Mouse (Mus musculus): Measurements from ENCODE around the gene Mecom. TPM values are rescaled to one million over a fixed set of nuclear protein-coding genes. Genes with fewer than 3 reads are reported as not detected.
"Not testable (repeated sequence)": the region's sequence is repeated elsewhere in the genome, so short reads cannot be mapped to it uniquely, and the experiment has no call there.

Gene Mecom
- 10 to 100 TPM; 14.7 to 41.9 TPM for total RNA-seq (2021)
- long read RNA-seq, experiment 1, partial matches to known transcripts = 3 of 6 reads
- long read RNA-seq, experiment 1, other reads (novel, unspliced or antisense) = 3 of 6 reads
- long read RNA-seq, experiment 2, partial matches to known transcripts = 3 of 11 reads
- long read RNA-seq, experiment 2, other reads (novel, unspliced or antisense) = 7 of 11 reads

- DNase-seq (ENCODE audit: low spot score in 2 of 2) = no peak
Observed at GRCm38 (mm10) chr3:30547908-30548307, at the start of gene Mecom. TSS of gene Mecom (minus strand) at chr3:30548008.

DNA sequence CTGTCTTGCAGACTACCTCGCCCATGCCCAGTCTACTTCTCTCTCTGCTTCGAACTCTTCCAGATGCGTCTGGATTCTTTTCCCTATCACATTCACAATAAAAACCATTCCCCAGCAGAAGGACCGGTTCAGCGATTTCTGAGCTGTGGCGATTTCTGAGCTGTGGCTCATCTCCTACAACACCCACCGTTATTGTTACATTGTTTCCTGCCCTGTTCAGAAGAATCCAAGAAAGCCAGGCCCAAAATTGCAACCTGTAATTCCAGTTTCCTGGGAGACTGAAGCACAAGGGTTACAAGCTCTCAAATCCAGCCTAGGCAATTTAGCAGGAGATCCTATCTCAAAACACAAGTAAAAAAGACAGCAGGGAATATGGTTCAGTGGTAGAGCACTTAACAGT, 49.5 kb upstream of the Mecom start:
- no peak for DNase-seq (ENCODE audit: low spot score in 2 of 2)

DNA sequence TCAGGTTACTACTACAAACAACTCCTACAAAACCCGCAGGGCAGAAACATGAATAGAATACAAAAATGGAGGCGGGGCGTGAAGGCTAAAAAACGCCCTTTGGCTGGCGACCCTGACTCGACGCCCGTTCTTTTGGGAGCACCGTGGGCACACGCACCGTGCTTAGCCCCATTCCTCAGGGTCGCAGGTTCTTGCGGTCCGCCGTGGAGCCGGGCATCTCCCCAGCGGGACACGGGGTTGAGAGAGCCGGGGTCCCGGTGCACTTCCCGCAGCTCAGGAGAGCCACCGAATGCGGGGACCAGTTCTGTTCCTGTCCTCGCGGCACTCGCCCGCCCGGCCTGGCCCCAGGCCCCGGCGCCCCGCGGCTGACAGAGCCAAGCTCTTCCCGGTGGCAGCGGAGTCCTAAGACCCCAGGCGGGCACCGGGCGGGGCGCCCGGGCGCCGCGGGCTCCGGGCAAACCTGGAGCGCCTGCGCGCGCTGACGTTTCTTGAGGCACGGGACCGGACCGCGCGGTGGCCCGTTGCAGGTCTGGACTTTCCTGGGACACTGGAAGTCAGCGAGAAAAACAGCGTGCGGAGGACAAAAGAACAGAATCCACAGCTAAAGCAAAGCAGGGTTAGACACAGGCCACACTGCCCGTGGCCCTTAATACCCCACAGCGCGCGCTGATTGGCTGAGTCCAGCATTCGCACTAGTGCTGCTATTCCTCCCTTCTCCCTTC, 47.5 kb upstream of the Mecom start:
- DNase-seq (ENCODE audit: low spot score in 2 of 2) = peak in 1 of 2 experiments; percentile 4

DNA sequence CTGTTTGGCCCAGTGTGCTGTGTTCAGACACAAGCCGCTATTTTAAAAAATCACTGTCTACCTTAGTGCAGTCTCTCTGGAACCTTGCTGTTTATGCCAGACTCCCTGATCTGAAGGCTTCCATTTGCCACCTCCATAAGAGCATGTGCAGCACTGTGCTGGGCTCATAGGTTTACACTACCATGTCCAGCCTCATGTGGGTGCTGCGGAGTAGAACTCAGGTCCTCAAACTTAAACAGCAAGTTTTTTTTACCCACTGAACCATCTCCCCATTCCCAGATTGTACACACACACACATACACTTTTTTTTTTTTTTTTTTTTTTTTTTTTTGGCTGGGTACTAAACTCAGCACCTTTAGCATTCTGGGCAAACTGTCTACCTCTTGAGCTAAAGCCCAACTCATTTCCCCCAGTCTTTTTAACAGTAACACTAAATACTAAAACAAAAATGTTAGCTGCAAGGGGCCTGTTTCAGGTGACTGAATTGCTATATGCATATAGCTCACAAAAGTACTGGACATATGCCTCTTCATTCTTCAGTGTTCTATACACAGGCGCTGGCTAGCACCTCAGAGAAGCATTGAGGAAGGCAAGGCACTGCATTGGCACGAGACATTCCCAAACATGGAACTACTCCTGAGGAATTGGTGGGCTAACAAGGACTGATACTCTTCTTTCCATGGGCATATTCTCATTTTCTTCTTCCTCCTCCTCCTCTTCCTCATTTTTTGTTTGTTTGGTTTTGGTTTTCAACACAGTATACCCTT, 46.1 kb upstream of the Mecom start:
- no peak for DNase-seq (ENCODE audit: low spot score in 2 of 2)

- no peak for DNase-seq (ENCODE audit: low spot score in 2 of 2)
Observed at GRCm38 (mm10) chr3:30592418-30592853, 44.6 kb upstream of the Mecom start.

GRCm38 (mm10) chr3:30588865-30589264, 41.1 kb upstream of the Mecom start:
- no peak for DNase-seq (ENCODE audit: low spot score in 2 of 2)

GRCm38 (mm10) chr3:30573549-30573948, 25.7 kb upstream of the Mecom start:
- no peak for DNase-seq (ENCODE audit: low spot score in 2 of 2)

GRCm38 (mm10) chr3:30566333-30566732, 18.5 kb upstream of the Mecom start:
- not testable (repeated sequence) for DNase-seq (ENCODE audit: low spot score in 2 of 2)

GRCm38 (mm10) chr3:30560677-30561314, 13.0 kb upstream of the Mecom start:
- DNase-seq (ENCODE audit: low spot score in 2 of 2) = no peak

GRCm38 (mm10) chr3:30553741-30554140, 5.9 kb upstream of the Mecom start:
- no peak for DNase-seq (ENCODE audit: low spot score in 2 of 2)

- no peak for DNase-seq (ENCODE audit: low spot score in 2 of 2)
Observed at GRCm38 (mm10) chr3:30550218-30550617, 2.4 kb upstream of the Mecom start.

GRCm38 (mm10) chr3:30548928-30549327, 1.1 kb upstream of the Mecom start:
- no peak for DNase-seq (ENCODE audit: low spot score in 2 of 2)

- DNase-seq (ENCODE audit: low spot score in 2 of 2) = no peak
Observed at GRCm38 (mm10) chr3:30546831-30547369, 908 bp downstream of the Mecom start.

DNA sequence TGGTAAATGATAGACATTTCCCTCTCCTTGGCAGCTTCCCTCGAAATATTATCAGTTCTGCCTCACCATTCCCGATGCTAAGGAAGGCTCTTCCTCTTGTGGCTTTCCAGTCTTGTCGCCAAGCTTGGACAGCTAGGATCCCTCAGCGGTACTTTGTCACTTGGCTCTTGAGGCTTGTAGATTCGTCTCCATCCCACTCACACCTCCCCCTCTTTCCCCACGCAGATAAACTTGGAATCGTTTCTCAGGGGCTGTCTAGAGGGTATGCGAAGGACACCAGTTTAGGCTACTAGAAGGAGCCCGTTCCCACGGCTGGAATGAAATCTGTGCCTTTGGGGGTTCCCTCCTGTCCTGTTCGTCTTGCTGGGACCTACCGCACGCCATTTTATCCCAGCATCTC, 1.4 kb downstream of the Mecom start:
- DNase-seq (ENCODE audit: low spot score in 2 of 2) = no peak

DNA sequence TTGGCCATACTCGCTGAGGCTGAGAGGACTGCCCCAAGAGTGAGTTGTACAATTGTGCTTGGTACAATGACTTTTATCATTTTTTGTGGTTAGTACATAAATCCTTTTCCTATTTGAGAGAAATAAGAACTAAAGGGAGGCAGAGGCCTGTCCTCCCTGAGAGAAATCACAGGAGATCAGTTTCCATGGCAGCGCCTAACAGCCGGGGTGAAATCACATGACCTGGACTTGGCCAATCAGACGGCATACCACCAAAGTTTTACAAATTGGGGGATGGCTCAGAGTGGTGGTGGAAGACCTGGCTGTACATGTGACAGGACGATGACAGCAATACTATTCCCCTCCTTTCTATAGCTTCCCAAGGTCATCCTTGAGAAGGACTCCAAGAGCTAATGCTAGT, 2.6 kb downstream of the Mecom start:
- no peak for DNase-seq (ENCODE audit: low spot score in 2 of 2)

GRCm38 (mm10) chr3:30544305-30544704, 3.5 kb downstream of the Mecom start:
- no peak for DNase-seq (ENCODE audit: low spot score in 2 of 2)

GRCm38 (mm10) chr3:30535821-30536220, 12.0 kb downstream of the Mecom start:
- no peak for DNase-seq (ENCODE audit: low spot score in 2 of 2)

GRCm38 (mm10) chr3:30520751-30521150, 27.1 kb downstream of the Mecom start:
- not testable (repeated sequence) for DNase-seq (ENCODE audit: low spot score in 2 of 2)

DNA sequence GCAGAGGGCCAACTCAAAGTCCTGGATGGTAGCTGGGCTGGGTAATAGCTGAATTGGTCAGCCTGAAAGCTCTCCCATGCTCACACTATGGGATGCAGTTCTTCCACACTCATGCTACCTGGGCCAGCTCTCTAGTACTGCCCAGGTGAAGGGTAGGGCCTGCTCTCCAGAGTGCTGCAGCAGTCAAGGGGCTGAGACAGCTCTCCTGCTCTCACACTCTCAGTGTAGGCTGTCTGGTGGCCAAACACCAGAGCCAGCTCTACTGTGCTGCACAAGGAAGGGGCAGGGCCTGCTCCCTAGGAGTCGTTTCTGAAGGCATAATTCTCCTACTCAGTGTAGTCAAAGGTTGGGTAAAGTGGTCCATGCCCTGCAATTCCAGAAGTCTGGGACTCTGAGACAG, 28.4 kb downstream of the Mecom start:
- no peak for DNase-seq (ENCODE audit: low spot score in 2 of 2)

DNA sequence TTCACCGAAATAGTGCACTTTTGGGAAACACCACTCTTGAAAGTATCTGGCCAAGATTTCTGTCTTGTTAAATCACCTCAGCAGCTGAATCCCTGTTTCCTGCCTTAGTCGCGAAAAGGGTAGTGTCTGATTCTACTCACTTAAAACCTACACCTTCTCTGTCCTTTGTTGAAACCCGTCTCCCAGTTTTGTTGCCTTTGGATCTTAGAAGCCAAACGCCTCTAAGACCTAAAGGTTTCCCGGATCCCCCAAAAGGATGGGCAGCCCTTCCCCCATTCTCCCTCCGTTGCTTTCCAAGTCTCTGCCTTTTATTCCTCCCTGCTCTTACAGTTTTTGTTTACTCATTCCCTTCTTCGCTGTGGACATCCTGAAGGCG, 32.0 kb downstream of the Mecom start:
- DNase-seq (ENCODE audit: low spot score in 2 of 2) = no peak

All from adrenal gland, postnatal 4 days (tissue).